Mouse (Mus musculus) mesoderm, embryonic 11.5 days (tissue): ENCODE data around the gene Arpc1b.

Experiments
- DNase-seq: peaks from one replicate; pipeline ENCODE4 v3.0.0-alpha.2; 2012; ENCODE audit warnings: low read depth, low spot score

The Arpc1b gene

DNA sequence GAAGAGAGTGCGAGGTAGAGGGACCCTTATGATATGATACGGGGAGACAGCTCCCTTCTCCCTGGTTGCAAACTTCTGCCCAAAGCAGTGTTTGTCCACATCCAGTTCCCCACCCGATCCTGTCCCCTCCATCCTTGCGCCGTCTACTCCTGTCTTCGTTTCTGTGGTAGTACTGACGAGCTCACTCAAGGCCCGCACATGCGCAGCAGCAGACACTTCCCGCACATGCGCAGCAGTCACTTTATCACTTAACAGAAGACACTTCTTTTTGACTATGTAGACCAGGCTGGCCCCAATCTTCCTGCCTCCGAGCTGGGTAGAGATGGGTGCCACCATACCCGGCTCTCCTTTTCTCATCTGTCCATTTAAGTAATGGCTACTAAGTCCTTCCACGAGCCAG lies 47.3 kb downstream of the Arpc1b start:
- no peak for DNase-seq

DNA sequence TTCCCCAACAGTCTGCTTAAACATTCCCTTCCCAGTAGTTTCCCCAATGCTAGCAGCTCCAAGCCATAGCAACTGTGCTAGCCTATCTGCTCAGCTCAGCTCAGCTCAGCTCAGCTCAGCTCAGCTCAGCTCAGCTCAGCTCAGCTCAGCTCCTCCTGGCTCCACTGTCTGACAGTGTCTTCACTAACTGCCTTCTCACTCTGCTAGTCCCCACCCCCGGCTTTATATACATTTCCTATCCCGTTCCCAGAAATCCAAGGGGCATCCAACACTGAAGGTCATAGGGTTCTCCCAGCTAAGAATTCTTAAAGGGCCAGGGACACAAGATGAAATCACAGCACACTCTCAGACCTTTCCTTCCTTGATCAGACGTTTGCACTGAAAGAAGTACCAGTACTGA lies 50.7 kb downstream of the Arpc1b start:
- no peak for DNase-seq

GRCm38 (mm10) chr5:145165184-145165583 lies 51.2 kb downstream of the Arpc1b start:
- DNase-seq, result no peak

- peak; percentile 99 for DNase-seq
Observed at GRCm38 (mm10) chr5:145166536-145167305, 52.7 kb downstream of the Arpc1b start, which contains the start of the genes Ptcd1 and Cpsf4. Gene Ptcd1, minus strand, starts transcription at chr5:145167108. Gene Cpsf4, plus strand, starts transcription at chr5:145167213.

DNA sequence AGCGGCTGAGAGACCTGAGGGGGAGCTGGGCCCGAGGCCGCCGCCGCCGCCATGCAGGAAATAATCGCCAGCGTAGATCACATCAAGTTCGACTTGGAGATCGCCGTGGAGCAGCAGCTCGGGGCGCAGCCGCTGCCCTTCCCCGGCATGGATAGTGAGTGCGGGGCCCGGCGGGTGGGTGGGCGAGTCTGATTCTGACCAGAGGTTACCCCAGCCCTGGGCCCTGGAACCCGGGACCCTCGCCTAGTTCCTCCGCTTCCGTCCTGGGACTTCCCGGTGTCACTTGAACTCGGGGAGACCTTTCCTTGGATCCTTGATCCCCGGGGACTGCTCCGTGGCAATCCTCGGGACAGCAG lies 53.3 kb downstream of the Arpc1b start:
- DNase-seq, result peak; percentile 14

DNA sequence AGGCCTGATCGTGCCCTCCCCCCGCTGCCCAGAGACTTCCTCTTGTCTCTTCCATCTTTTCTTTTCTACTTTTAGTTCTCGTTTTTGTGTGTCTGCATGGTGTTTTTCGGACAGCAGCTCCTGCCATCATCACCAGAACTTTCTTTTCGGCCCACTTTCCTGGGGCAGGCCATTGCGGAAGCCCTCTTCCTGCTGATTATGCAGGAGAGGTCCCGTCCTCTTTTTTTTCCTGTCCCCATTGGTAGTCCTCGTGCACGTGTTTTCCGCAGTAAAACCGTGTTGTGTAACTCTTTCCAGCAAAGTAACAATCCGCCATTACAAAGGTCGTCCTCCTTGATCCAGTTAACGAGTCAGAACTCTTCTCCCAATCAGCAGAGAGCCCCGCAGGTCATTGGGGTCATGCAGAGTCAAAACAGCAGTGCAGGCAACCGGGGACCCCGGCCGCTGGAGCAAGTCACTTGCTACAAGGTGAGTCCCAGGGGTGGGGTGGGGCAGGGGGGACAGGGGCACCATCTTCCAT lies 64.5 kb downstream of the Arpc1b start:
- no peak for DNase-seq
